Mouse (Mus musculus) kidney, postnatal 0 days (tissue): ENCODE results near the gene Abca4. TPM values are rescaled to one million over a fixed set of nuclear protein-coding genes. Genes with fewer than 3 reads are reported as not detected.

ENCODE experiments used
- ATAC-seq: fragments of 200-750 bp; cut with Nextera tagmentation; replicated peaks from 2 replicates; pipeline ENCODE4 v1.8.0; 2017; ENCODE audit warnings: low read depth, moderate number of reproducible peaks, moderate TSS enrichment, moderate library complexity; ENCODE audit not compliant: low FRiP score
- DNase-seq: peaks from one replicate; pipeline ENCODE4 v3.0.0-alpha.2; 2016; ENCODE audit warnings: low spot score
- H3K27ac ChIP-seq: fragments of 300-500 bp; sonication (generic); 2 replicates; pipeline ENCODE4 v1.5.1; 2014; ENCODE audit warnings: mild to moderate bottlenecking
- H3K27me3 ChIP-seq: fragments of 300-500 bp; sonication (generic); 2 replicates; pipeline ENCODE4 v1.6.1; 2014; ENCODE audit warnings: low read length, mixed read lengths; ENCODE audit not compliant: insufficient read depth
- H3K36me3 ChIP-seq: fragments of 300-500 bp; sonication (generic); 2 replicates; pipeline ENCODE4 v1.6.1; 2014; ENCODE audit warnings: low read length, mixed read lengths; ENCODE audit not compliant: insufficient read depth
- H3K4me1 ChIP-seq: fragments of 300-500 bp; sonication (generic); replicated peaks from 2 replicates; pipeline ENCODE4 v1.6.1; 2014; ENCODE audit warnings: antibody characterized with exemption, low read length, mixed read lengths; ENCODE audit not compliant: insufficient read depth
- H3K4me2 ChIP-seq: fragments of 300-500 bp; sonication (generic); 2 replicates; pipeline ENCODE4 v1.6.1; 2014; ENCODE audit warnings: mild to moderate bottlenecking, low read length, moderate library complexity, mixed read lengths
- H3K4me3 ChIP-seq: fragments of 300-500 bp; sonication (generic); replicated peaks from 2 replicates; pipeline ENCODE4 v1.5.1; 2014; ENCODE audit warnings: low read depth, low read length
- H3K9ac ChIP-seq: fragments of 300-500 bp; sonication (generic); 2 replicates; pipeline ENCODE4 v1.6.1; 2014; ENCODE audit warnings: low read depth, low read length
- H3K9me3 ChIP-seq: fragments of 300-500 bp; sonication (generic); replicated peaks from 2 replicates; pipeline ENCODE4 v1.6.1; 2016; ENCODE audit warnings: low read length, inconsistent platforms, mixed read lengths
- CTCF ChIP-seq: IDR thresholded peaks from 2 replicates; pipeline ENCODE4 v1.5.1; 2016; ENCODE audit warnings: antibody characterized with exemption, low read depth, mild to moderate bottlenecking, moderate library complexity
- whole genome bisulfite sequencing: fragments of 180-500 bp; shearing (Covaris S2); extraction: QIAGEN DNeasy Blood & Tissue Kit; methylation state at CpG from one replicate; pipeline ENCODE4 v1.1.7; 2014; 5-methylcytosine and 5-hydroxymethylcytosine counted together
- polyA plus RNA-seq: library from polyadenylated mRNA; unstranded; fragments of >200 nt; fragmentation: Nextera tagmentation; extraction: Ambion mirVana; gene quantifications from 2 replicates; pipeline ENCODE4 v1.2.1, GENCODE M21; 2015

Gene Abca4
- polyA plus RNA-seq, 1 experiment from 2014 or later = 1.2 TPM

- no peak overlapping the region for H3K4me3 ChIP-seq
- no peak overlapping the region for H3K4me2 ChIP-seq
- H3K27ac ChIP-seq = no peak overlapping the region; the same call in 1 of the 2 replicates
- TF ChIP-seq CTCF = no peak
- no peaks in the 10 kb centered on the region for H3K36me3 ChIP-seq
- WGBS = 32% methylated on average over 5 of the region's 5 CpGs
- no peak for DNase-seq
- H3K27me3 ChIP-seq = no peaks in the 10 kb centered on the region
- H3K4me1 ChIP-seq = 0 out of 2 replicates have a peak, but pooled peaks cover 4% of the 10 kb centered on the region
- no peaks in the 10 kb centered on the region for H3K9me3 ChIP-seq
- ATAC-seq = no peak
- no peak overlapping the region for H3K9ac ChIP-seq
These were observed 158.1 kb downstream of the Abca4 start for GRCm38 (mm10) chr3:122202307-122202732.

GRCm38 (mm10) chr3:122203675-122204329, 159.6 kb downstream of the Abca4 start:
- no peaks in the 10 kb centered on the region for H3K27me3 ChIP-seq
- no peak for ATAC-seq
- H3K4me1 ChIP-seq = 0 out of 2 replicates have a peak, but pooled peaks cover 4% of the 10 kb centered on the region
- H3K4me2 ChIP-seq = no peak overlapping the region
- no peak overlapping the region for H3K27ac ChIP-seq
- 53% methylated on average over 9 of the region's 9 CpGs for WGBS
- no peak for TF ChIP-seq CTCF
- H3K9ac ChIP-seq = no peak overlapping the region
- H3K36me3 ChIP-seq = no peaks in the 10 kb centered on the region
- no peak overlapping the region for H3K4me3 ChIP-seq
- DNase-seq = no peak
- H3K9me3 ChIP-seq = no peaks in the 10 kb centered on the region

DNA sequence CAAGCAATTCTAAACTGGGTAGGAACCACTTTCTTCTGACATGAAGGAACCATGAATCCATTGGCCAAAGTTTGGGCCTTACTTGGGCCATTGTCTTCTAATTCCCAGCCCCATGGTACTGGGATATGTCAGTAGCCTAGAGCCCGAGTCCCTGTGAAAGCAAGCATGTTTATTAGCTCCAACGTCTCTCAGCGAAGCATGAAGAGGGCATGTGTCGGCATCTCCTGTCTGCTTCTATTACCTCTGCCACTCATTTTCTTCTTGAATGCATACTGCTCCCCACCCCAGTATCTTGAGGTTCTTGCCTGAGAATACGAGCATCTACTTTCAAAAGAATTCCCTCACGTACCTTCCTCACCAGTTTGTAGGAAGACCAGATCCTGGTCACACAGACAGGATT, 161.5 kb downstream of the Abca4 start:
- Histone ChIP-seq H3K27ac (peak overlapping the region; percentile 69; the same call in 1 of the 2 replicates), H3K9ac (no peak overlapping the region), H3K4me1 (0 out of 2 replicates have a peak, but pooled peaks cover 4% of the 10 kb centered on the region), H3K36me3 (no peaks in the 10 kb centered on the region), H3K27me3 (no peaks in the 10 kb centered on the region), H3K4me3 (no peak overlapping the region), H3K4me2 (peak overlapping the region; percentile 13; the same call in 1 of the 2 replicates), H3K9me3 (no peaks in the 10 kb centered on the region)
- DNase-seq (no peak), ATAC-seq (no peak)
- 59% methylated on average over 6 of the region's 6 CpGs for WGBS
- no peak for TF ChIP-seq CTCF

GRCm38 (mm10) chr3:122206279-122207070, 162.2 kb downstream of the Abca4 start:
- no peak for TF ChIP-seq CTCF
- H3K36me3 ChIP-seq = no peaks in the 10 kb centered on the region
- H3K4me3 ChIP-seq = no peak overlapping the region
- peak overlapping the region; percentile 13; the same call in 1 of the 2 replicates for H3K4me2 ChIP-seq
- H3K27ac ChIP-seq = peak overlapping the region; percentile 69
- peak; percentile 76 for ATAC-seq
- H3K27me3 ChIP-seq = no peaks in the 10 kb centered on the region
- no peak overlapping the region for H3K9ac ChIP-seq
- no peak for DNase-seq
- 31% methylated on average over 8 of the region's 8 CpGs for WGBS
- H3K4me1 ChIP-seq = 0 out of 2 replicates have a peak, but pooled peaks cover 4% of the 10 kb centered on the region
- H3K9me3 ChIP-seq = no peaks in the 10 kb centered on the region

DNA sequence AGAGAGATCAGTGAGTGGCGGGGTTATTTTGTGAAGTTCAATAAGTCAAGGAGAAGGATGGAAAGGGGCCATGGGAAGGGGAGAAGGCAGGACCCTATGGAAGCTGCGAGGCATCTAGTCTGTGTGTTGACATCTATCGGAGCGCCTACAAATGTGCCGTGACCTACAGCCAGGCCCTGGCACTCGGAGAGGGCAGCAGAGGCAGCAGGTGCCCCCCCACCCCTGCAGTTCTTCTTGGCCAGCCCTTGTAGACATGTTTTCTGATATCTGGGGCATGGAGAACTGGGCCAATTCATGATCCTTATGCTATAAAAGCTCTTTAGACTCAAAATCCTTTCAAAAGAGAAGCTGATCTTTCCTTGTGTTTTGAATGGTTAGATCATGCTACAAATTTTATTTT, 163.5 kb downstream of the Abca4 start:
- Histone ChIP-seq H3K27me3 (no peaks in the 10 kb centered on the region), H3K9me3 (no peaks in the 10 kb centered on the region), H3K4me3 (no peak overlapping the region), H3K36me3 (no peaks in the 10 kb centered on the region), H3K9ac (no peak overlapping the region), H3K4me2 (no peak overlapping the region), H3K4me1 (0 out of 2 replicates have a peak, but pooled peaks cover 4% of the 10 kb centered on the region), H3K27ac (no peak overlapping the region)
- ATAC-seq (no peak), DNase-seq (no peak)
- 91% methylated on average over 6 of the region's 6 CpGs for WGBS
- TF ChIP-seq CTCF = no peak
